Mouse (Mus musculus) lung, postnatal 25 days (tissue): ENCODE measurements around the gene Gm20388.

Experiments
- DNase-seq: peaks from one replicate; pipeline ENCODE4 v3.0.0; 2022; ENCODE audit warnings: low spot score

Gm20388 gene

GRCm38 (mm10) chr8:119915298-119915697, 4.7 kb downstream of the Gm20388 start:
- DNase-seq = no peak

DNA sequence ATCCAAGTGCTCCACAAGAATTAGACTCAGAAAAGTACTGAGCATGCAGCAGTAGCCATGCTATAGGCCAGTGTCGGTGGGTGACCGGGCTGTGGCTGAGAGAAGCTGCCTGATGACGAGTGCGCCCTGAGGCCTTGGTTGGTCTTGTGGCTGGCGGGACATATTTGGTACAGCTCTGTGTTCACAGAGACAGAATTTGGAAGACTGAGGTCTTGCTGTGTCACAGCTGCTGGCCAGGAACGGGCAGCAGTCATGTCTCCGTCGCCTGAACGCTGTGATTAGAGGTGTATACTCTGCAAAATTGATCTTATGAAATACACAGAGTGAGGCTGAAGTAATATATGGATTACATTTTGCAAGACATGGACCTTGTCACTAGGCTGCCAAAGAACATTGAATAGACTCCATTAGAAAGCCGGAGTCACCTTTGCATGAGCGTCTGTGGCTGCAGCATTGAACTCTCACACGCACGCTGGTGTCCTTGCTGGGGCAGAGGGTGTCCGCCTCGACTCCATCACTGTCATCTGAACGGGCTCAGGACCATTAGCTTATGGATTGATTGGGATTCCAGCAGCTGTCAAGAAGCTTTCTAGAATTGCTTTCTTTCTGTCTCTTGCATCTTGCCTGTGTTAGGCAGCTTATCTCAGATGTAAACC, 5.7 kb downstream of the Gm20388 start:
- no peak for DNase-seq

GRCm38 (mm10) chr8:119917415-119917814, 6.8 kb downstream of the Gm20388 start:
- DNase-seq = no peak

- DNase-seq = no peak
Observed at GRCm38 (mm10) chr8:119918155-119918567, 7.5 kb downstream of the Gm20388 start.

- DNase-seq = no peak
Observed at GRCm38 (mm10) chr8:119923259-119923658, 12.6 kb downstream of the Gm20388 start.

- DNase-seq = no peak
Observed at GRCm38 (mm10) chr8:119925428-119925827, 14.8 kb downstream of the Gm20388 start.

GRCm38 (mm10) chr8:119926474-119926873, 15.8 kb downstream of the Gm20388 start:
- peak; percentile 50 for DNase-seq

- peak; percentile 68 for DNase-seq
Observed at GRCm38 (mm10) chr8:119927422-119928092, 16.9 kb downstream of the Gm20388 start.

GRCm38 (mm10) chr8:119931317-119931716, 20.7 kb downstream of the Gm20388 start:
- no peak for DNase-seq

DNA sequence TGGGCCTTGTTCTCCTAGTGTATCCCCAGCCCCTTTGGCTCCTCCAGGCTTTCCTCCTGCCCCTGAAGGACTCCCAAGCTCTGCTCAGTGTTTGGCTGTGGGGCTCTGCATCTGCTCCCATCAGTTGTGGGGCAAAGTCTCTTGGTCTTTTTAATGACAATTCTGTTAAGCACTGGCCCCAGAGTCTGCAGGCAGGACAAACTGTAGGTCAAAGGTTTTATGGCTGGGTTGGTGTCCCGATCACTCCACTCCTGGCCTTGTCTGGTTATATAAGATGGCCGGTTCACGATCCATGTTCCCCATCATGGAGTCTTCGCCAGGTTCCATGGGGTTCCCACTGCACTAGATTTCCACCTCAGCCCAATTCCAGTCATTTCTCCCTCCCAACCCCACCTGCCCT, 23.0 kb downstream of the Gm20388 start:
- no peak for DNase-seq

DNA sequence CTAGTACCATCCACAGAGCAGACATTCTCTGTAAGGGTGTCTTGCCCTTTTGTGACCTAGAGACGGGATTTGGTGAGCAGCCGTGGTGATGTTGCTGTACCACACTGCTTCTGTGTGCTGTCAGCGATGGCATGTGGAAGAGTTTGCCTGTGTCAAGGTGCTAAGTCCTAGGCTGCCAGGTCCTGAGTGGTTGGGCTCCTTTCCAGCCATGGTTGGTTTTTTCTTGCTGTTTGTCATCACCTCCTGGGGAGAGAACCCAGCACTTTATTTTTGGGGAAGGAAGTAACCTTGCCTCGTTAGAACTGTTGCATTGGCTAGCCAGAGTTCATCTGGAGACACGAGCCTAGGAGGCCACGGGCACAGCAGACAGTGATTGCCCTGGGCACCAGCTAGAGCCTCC, 24.9 kb downstream of the Gm20388 start:
- DNase-seq = no peak

GRCm38 (mm10) chr8:119938481-119938880, 27.8 kb downstream of the Gm20388 start:
- no peak for DNase-seq

DNA sequence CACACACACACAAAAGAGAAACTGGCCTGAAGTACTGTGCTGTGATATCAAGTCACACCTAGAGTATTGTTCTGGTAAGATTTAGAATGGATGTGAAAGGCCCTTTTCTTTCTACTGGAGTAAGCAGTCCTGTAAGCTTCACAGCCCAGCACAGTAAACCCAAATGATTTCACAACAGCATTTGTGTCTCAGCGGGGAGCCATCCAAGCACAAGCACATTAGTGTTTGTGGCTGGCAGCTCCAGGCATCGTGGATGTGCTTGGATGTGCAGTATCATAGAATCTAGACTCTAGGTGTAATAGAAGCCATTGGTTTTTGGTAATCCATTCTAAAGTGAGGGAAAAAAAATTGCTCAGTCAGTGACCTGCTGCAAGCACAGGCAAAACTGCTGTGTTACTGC, 28.7 kb downstream of the Gm20388 start:
- no peak for DNase-seq

DNA sequence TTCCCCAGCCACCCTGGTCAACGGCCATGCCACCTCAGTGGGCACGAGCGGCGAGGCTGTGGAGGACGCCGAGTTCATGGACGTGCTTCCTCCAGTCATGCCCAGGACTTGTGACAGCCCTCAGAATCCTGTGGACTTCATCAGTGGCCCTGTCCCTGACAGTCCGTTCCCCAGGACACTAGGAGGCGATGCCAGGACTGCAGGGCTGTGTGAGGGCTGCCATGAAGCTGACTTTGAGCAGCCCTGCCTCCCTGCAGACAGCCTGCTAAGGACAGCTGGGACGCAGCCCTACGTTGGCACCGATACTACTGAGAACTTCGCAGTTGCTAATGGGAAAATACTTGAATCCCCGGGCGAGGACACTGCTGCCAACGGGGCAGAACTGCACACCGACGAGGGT, 30.8 kb downstream of the Gm20388 start:
- no peak for DNase-seq

DNA sequence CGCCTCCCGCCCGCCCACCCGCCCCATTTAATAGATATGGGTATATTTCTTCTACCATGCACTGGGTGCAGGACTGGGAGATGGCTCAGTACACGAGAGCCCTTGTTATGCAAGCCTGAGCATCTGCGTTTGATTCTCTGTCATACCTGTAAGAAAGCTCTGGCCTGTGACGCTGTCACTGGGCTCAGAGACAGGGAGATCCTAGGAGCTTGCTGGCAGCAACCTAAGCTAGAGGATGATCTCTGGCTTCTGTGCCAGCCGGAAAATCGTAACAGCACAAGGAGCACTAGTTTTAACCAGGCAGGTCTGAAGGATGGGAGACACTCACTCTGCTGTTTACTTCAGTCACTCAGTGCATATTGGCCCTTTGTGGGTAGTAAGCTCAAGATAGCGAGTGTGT, 33.0 kb downstream of the Gm20388 start:
- no peak for DNase-seq

DNA sequence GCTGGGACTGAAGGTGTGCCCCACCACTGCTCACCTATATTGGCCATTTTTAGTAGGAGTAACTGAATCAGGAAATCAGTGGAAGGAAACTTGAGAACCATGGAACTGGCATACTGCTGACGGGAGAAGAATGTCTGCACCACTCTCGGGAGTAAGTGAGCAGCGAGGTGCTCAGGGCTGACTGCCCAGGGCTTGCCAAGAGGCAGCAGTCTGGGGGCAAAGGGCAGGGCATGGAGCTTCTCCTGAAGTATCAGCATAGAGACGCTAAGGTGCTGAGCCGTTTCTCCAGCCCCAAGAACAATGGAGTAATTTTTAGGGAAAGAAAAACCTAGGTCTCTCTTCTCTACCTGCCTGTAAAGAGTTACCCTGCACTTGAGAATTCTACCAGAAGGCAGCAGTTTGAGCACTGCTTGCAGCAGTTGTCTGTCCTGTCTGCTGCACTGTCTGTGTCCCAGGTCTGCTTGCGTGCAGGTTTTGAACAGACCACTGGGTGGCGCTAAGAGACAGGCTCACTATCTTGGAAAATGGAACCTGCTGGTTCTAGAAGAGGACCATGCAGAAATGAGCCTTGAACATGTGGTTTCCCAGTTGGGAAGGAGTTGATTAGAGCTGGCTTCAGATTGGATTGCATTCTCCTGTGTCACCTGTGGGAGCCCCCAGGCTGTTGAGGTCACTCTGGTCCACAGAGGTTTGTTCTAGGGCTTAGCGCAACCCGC, 33.6 kb downstream of the Gm20388 start:
- DNase-seq = peak; percentile 64

GRCm38 (mm10) chr8:119946326-119946865, 35.8 kb downstream of the Gm20388 start:
- no peak for DNase-seq

DNA sequence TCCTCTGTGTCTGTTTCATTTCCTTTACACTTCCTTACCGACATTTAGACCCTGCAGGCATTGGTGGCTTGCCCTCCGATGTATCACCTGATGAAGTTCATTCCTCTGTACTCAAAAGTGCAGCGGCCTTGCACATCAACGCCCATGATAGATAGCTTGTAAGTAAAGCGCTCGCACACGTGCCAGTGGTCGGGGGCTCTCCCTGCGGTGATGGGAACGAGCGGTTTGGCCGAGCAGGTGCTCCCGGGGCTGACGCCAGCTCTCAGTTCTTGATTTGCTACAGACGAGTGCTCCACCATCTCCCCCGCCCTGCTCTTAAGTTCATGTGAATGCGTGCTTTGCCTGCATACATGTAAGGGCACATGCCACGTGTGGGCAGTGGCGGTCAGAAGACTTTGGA, 37.0 kb downstream of the Gm20388 start:
- no peak for DNase-seq

DNA sequence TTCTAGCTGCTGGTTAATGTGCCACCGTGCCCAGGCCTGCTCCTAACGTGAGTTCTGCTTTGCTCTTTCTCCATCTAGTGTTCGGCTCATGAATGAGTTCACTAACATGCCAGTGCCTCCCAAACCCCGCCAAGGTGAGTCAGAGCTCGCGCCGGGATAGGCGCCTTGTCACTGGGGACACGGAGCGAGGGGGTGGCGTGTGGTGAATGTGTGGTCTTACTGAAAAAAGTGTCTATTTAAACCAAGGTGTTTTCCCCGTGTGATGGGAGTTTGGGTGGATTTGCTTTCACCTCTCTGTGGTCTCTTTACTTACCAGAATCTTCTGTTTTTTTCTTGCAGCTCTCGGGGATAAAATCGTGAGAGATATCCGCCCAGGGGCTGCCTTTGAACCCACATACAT, 37.7 kb downstream of the Gm20388 start:
- DNase-seq = no peak

- no peak for DNase-seq
Observed at GRCm38 (mm10) chr8:119952282-119952681, 41.6 kb downstream of the Gm20388 start.

DNA sequence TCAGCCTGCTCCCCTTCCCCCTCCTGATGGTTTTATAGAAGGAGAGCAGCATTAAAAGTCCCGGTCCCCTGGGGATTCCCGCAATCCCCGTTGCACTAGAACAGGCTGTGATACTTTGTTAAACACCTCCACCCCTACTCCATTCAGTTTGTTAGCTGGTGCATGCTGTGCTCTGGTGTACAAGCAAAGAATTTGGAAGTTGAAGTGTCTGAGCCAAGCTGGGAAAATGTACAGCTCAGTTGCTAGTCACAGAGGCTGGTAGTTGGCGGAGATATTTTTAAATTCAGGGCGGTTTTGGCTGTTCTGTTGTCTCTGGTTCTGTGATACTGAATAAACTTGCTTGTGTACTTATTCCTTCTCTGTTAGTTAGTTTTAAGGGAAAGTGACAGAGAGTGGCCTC, 42.1 kb downstream of the Gm20388 start:
- DNase-seq = no peak

DNA sequence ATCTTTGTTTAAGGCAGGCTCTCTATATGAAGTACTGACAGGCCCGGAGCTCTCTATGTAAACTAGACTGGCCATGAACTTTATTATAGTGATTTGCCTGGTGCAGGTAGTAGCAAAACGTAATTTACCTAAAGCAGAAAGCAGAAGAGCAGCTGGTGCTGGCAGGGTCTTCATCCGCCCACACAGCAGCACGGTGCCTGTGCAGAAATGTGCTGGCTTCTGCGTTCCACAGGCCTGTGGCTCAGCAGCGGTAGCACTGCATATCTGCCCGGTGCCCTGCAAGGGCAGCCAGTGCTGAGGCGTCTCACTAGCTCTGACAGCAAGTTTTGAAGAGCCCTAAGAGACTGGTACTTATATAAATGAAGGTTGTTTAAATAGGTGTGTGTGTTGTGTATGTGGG, 44.7 kb downstream of the Gm20388 start:
- no peak for DNase-seq

DNA sequence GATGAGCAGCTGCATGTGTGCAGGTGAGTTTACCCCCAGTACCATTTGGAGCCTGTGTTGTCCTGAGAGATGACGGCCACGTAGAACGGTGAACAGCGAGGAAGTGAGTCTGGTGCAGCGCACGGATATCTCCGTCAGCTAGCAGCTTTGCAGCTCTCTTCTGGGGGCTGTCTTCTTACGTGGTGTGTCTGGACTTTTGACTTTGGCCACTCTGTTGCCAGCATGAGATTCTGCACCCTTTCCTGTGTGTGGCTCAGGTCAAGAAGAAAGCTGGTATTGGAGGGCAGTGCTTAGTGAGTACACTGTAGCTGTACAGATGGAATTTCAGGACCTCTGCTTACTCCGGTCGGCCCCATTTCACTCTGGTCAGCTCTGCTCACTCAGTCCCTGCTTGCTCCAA, 47.4 kb downstream of the Gm20388 start:
- DNase-seq = no peak
